Mouse (Mus musculus) liver, postnatal 0 days (tissue): ENCODE measurements at regions not wholly inside any gene's neighbourhood (a gene's known extent, or its start where the extent isn't known, plus 50 kb on each side); places are given as distances from the start of the nearest gene placed in this dataset.
A peak's percentile ranks its signal among the peaks of the same experiment; 100 is the strongest.

Source experiments
- ATAC-seq: fragments of 200-750 bp; cut with Nextera tagmentation; 2 replicates; pipeline ENCODE4 v1.8.0; 2017; ENCODE audit warnings: mild to moderate bottlenecking, moderate library complexity
- DNase-seq: peaks from one replicate; pipeline ENCODE4 v3.0.0-alpha.2; 2016
- H3K27ac ChIP-seq: fragments of 300-500 bp; sonication (generic); 2 replicates; pipeline ENCODE4 v1.5.1; 2014; ENCODE audit warnings: antibody characterized with exemption, moderate library complexity, mild to moderate bottlenecking, low read depth
- H3K27me3 ChIP-seq: fragments of 300-500 bp; sonication (generic); 2 replicates; pipeline ENCODE4 v1.6.1; 2014; ENCODE audit warnings: low read length, control low read depth, mixed read lengths; ENCODE audit not compliant: insufficient read depth
- H3K36me3 ChIP-seq: fragments of 300-500 bp; sonication (generic); replicated peaks from 2 replicates; pipeline ENCODE4 v1.6.1; 2014; ENCODE audit warnings: mild to moderate bottlenecking, control low read depth, low read length, moderate library complexity, mixed read lengths; ENCODE audit not compliant: insufficient read depth
- H3K4me1 ChIP-seq: fragments of 300-500 bp; sonication (generic); 2 replicates; pipeline ENCODE4 v1.6.1; 2014; ENCODE audit warnings: antibody characterized with exemption, mild to moderate bottlenecking, control low read depth; ENCODE audit not compliant: insufficient read depth
- H3K4me2 ChIP-seq: fragments of 300-500 bp; sonication (generic); 2 replicates; pipeline ENCODE4 v1.6.1; 2014; ENCODE audit warnings: low read depth, mild to moderate bottlenecking, low read length, moderate library complexity, mixed read lengths
- H3K4me3 ChIP-seq: fragments of 300-500 bp; sonication (generic); 2 replicates; pipeline ENCODE4 v1.5.1; 2014; ENCODE audit warnings: low read depth, low read length
- H3K9ac ChIP-seq: fragments of 300-500 bp; sonication (generic); replicated peaks from 2 replicates; pipeline ENCODE4 v1.6.1; 2014; ENCODE audit warnings: mild to moderate bottlenecking, moderate library complexity
- H3K9me3 ChIP-seq: fragments of 300-500 bp; sonication (generic); 2 replicates; pipeline ENCODE4 v1.6.1; 2016; ENCODE audit warnings: mild to moderate bottlenecking, control low read depth, low read length, mixed read lengths
- CTCF ChIP-seq: sonication (generic); IDR thresholded peaks from 2 replicates; pipeline ENCODE4 v1.5.1; 2016; ENCODE audit warnings: antibody characterized with exemption, low read depth
- EP300 ChIP-seq: IDR thresholded peaks from 2 replicates; pipeline ENCODE4 v1.6.1; 2016; ENCODE audit warnings: antibody characterized with exemption, low read depth, mild to moderate bottlenecking
- WGBS: fragments of 180-500 bp; shearing (Covaris S2); extraction: QIAGEN DNeasy Blood & Tissue Kit; methylation state at CpG from one replicate; pipeline ENCODE4 v1.1.7; 2014; ENCODE audit not compliant: insufficient replicate concordance; 5-methylcytosine and 5-hydroxymethylcytosine counted together

DNA sequence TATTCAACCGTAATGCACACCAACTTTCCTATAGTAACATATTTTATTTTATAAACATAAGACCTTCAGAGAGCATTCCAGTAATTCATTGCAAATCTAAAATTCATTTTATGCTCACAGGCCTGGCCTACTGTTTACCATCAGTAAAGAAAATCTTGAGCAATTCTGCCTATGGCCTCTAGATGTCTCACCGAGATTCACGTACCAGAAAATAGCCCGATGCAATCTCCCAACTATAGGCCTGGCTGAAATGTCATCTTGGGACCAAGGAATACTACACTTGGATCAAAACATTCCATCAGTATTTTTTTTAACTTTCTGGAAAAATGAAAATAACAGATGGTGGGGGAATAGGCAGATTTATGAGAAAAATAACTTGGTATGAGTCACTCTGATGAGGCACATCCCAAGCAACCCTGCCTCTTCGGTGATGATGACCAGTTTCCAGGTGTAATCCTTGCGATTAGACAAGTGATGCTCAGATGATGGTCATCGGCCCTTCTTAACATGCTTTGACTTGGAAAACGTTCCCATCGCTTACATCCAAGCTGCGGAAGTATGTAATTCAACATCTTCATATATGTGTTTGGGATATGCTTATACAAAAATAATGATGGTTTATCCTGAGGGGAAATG is 439.9 kb downstream of the Nyap2 start:
- Histone ChIP-seq H3K4me3 (no peak overlapping the region), H3K4me2 (no peak overlapping the region), H3K27ac (no peak overlapping the region), H3K4me1 (no peaks in the 10 kb centered on the region), H3K9me3 (no peaks in the 10 kb centered on the region), H3K9ac (no peak overlapping the region), H3K27me3 (no peaks in the 10 kb centered on the region), H3K36me3 (no peaks in the 10 kb centered on the region)
- TF ChIP-seq CTCF (peak; percentile 53), EP300 (no peak)
- ATAC-seq: no peak
- 56% methylated on average over 10 of the region's 10 CpGs for WGBS
- no peak for DNase-seq

DNA sequence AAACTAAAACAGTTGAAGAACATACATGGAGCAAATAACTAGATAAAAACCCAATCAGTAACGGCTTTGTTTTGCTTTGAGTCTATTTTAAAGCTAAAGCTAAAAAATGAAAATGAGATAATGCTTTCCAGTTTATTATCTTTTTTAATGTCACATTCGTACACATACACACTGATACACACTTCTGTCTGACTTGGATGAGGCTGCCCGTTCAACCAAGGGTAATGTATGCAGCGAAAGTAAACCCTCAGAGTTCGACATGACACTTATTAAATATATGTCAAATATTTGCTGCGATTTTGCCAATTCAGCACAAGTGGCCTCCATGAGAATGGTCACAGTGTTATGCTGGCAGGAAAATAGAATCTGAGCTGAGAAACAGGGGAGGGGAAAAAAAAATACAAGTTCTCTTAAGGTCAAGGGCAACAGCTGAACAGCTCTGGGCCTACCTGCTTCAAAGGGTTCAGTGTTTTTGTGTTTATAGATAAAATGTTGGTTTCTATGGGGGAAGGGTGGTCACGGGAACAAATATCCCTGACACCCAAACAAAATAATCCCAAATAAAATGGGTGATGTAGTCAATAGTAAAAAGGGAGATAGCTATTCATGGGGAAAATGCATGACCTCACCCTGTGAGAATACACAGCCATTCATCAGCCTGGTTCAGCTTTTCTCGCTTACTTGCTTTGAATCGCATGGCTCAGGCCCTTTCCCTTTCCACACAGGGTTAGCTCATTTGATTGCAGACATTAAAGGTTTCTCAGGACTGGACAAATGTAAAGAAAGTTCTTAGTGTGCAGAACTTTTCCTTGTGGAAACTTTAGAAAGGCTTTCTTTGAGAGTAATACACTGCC is 443.9 kb downstream of the Nyap2 start:
- WGBS: 75% methylated on average over 9 of the region's 9 CpGs
- Histone ChIP-seq H3K36me3 (no peaks in the 10 kb centered on the region), H3K4me3 (no peak overlapping the region), H3K9ac (no peak overlapping the region), H3K4me2 (no peak overlapping the region), H3K27me3 (no peaks in the 10 kb centered on the region), H3K9me3 (no peaks in the 10 kb centered on the region), H3K4me1 (no peaks in the 10 kb centered on the region), H3K27ac (no peak overlapping the region)
- ATAC-seq (no peak), DNase-seq (no peak)
- TF ChIP-seq EP300 (no peak), CTCF (no peak)

DNA sequence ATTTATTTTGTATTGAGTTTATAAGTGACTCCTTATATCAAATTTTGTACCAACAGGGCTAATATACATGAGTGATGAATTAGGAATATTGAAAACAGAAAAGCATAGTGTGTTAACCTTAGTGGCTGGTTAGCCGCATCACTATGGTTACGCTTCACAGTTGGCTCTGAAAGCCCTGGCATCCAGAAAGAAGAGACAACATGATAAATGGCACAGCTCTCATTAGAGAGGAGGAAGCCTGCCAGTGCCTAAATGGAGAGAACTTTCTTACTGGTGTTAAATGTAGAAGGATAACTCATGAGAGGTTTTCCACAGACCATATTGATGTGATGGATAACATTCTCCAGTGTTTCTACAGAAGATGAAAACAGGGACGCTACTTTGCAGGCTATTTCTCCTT is 446.2 kb downstream of the Nyap2 start:
- Histone ChIP-seq H3K9ac (no peak overlapping the region), H3K36me3 (no peaks in the 10 kb centered on the region), H3K9me3 (no peaks in the 10 kb centered on the region), H3K4me2 (no peak overlapping the region), H3K4me3 (no peak overlapping the region), H3K4me1 (no peaks in the 10 kb centered on the region), H3K27ac (no peak overlapping the region), H3K27me3 (no peaks in the 10 kb centered on the region)
- no peak for ATAC-seq
- WGBS: 84% methylated on average over 3 of the region's 3 CpGs
- DNase-seq: no peak
- TF ChIP-seq EP300 (no peak), CTCF (no peak)

- no peaks in the 10 kb centered on the region for H3K4me1 ChIP-seq
- no peaks in the 10 kb centered on the region for H3K36me3 ChIP-seq
- H3K9me3 ChIP-seq: no peaks in the 10 kb centered on the region
- no peak overlapping the region for H3K4me3 ChIP-seq
- DNase-seq (no peak), ATAC-seq (no peak)
- no peak overlapping the region for H3K4me2 ChIP-seq
- no peak overlapping the region for H3K9ac ChIP-seq
- H3K27me3 ChIP-seq: no peaks in the 10 kb centered on the region
- TF ChIP-seq EP300: no peak
- TF ChIP-seq CTCF: no peak
- no peak overlapping the region for H3K27ac ChIP-seq
Measured at GRCm38 (mm10) chr1:81525821-81526220, 449.1 kb downstream of the Nyap2 start.

- WGBS: 66% methylated on average over 5 of the region's 5 CpGs
- no peaks in the 10 kb centered on the region for H3K27me3 ChIP-seq
- H3K9me3 ChIP-seq: no peaks in the 10 kb centered on the region
- no peaks in the 10 kb centered on the region for H3K36me3 ChIP-seq
- ATAC-seq (no peak), DNase-seq (no peak)
- no peak overlapping the region for H3K4me3 ChIP-seq
- no peak overlapping the region for H3K27ac ChIP-seq
- no peak overlapping the region for H3K9ac ChIP-seq
- no peak overlapping the region for H3K4me2 ChIP-seq
- no peaks in the 10 kb centered on the region for H3K4me1 ChIP-seq
- no peak for TF ChIP-seq CTCF
- no peak for TF ChIP-seq EP300
Measured at GRCm38 (mm10) chr1:81537836-81538235, 461.1 kb downstream of the Nyap2 start.

DNA sequence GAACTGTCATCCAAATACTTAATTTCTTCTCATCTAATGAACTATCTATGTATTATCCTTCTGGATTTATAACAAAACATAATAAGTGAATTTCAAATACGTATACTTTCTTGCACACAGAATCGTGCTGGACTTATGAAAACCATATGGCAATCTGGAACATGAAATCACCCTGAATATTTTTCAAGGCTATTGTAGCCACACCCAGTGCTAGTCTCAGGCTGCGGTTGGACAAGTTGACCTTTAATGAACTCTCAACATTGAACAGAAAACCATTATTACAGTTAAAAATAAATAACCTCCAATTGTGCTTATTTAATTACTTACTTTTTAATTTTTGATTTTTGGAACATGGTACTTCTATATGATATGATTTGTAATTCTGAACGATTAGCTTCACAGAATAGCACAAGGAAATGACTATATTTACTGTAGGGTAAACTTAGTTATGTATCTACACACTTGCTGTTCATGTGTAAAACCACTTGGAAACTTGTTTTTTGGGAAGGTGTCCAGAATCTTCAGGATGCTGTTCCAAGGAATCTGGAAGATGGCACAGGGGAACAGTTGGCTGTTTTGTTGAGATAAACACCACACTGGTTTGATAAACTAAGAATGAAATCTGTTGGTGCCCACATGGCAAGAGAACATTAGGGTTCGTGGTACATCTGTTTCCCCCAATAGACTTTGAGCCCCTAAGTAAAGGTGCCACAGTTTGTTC is 463.0 kb downstream of the Nyap2 start:
- TF ChIP-seq EP300: no peak
- TF ChIP-seq CTCF: no peak
- H3K27ac ChIP-seq: no peak overlapping the region
- no peak overlapping the region for H3K4me2 ChIP-seq
- WGBS: 73% methylated on average over 5 of the region's 5 CpGs
- DNase-seq: no peak
- H3K36me3 ChIP-seq: no peaks in the 10 kb centered on the region
- H3K4me1 ChIP-seq: no peaks in the 10 kb centered on the region
- H3K9me3 ChIP-seq: no peaks in the 10 kb centered on the region
- no peak overlapping the region for H3K9ac ChIP-seq
- no peaks in the 10 kb centered on the region for H3K27me3 ChIP-seq
- no peak overlapping the region for H3K4me3 ChIP-seq
- no peak for ATAC-seq
